Mouse (Mus musculus) T-helper 2 cell (primary cell): ENCODE results near the gene Ctbp2.

Experiments
- in situ Hi-C: fragments of 300-600 bp; cut with MboI, MseI; formaldehyde crosslinking; loops from one replicate; pipeline ENCODE4 v1.15.1; 2025; ENCODE audit warnings: high pct_unique_total_duplicates

The Ctbp2 gene

DNA sequence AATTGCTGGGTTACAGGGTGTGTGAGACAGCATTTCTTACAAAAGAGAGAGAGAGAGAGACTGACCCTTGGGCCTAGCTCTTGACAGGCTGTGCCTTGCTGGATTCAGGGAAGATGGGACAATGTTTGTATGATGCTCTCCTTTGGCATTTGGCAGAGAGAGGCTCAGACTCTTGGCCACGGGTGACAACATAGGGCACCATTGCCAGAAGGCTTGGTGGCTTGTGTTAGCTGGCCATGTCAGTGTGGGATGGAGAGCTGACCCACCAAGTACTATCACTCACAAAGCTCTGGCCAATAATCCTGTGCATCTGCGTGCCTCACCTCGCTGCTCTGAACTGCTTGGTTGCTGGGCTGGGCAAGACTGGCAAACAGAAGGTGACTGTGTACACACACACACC, 113.7 kb downstream of the Ctbp2 start:
- in situ Hi-C loops, result loop anchor here (10.0 kb wide), 1 partner anchor 1436 kb away; no protein-coding TSS in a partner anchor

DNA sequence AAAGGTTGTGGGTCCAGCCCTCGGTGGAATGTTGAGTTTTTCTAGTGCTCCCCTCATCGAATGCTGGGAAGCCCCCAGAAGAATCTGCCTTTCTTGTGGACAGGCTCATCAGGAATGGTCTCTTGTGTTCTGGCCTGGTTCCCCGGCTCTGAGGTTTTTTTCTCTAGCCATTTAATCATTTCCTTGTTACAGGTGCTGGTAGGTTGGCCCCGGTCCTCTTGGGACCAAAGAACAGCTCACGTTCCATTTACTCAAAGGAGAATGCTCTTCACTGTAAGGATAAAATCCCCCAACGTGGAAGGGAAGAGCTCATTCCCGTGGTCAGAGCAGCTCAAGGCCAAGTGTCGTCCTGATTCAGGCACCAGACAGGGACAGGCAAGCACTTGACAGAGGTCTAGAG, 114.5 kb downstream of the Ctbp2 start:
- in situ Hi-C loops, result loop anchor here (10.0 kb wide), 1 partner anchor 1435 kb away; no protein-coding TSS in a partner anchor

DNA sequence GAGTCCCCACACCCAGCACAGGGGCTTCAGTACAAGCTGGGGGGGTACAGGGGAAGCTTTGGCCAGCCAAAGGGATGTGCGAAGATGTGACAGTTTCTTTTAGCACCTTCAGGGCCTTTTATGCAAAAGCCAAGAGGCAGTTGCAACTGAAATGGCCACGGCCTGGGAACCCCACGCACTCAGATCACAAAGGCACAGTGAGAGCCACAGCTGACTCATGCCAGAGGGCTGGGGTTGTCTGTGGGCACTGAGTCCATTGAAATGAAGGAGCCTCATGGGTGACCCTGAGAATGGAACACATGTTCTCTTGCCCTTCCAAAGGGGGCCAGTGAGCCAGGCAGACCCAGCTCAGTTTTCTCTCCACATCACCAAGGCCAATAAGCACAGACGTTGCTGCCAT, 115.5 kb downstream of the Ctbp2 start:
- in situ Hi-C loops, result no loop called here

DNA sequence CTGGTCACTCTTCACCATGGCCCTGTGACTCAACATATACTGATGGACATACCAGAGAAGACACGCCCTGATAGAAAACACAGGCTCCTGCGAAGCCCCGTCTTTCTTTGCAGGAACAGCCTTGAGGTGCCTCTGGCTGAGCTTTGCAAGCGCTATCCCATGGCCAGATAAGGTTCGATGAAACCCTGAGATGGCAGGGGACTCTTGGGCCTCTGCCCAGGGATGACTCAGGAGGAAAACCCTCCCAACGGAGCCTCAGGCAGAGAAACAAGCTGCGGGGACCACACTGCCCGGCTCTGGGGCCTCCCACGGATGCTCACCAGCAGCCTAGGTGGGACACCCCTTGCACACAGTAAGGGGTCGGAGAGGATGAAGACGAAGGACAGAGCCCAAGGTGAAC, 116.8 kb downstream of the Ctbp2 start:
- in situ Hi-C loops, result no loop called here

DNA sequence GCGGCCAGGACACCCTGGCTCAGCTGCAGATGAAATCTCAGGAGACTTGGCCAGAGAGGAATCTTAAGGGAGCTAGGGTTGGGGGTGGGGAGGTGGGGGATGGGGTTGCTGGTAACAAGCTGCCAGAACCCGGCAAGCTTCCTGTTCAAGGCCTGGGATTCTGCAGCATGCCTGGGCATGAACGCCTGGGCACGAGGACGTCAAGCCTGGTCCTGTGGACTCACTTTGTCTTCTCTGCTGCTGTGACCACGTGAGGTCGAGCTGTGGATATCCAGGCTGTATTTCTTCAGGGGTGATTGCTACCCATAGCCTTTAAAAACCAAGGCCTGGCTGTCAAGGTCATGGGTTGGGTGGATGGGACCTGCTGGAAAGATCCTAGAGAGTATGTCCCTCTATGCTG, 118.4 kb downstream of the Ctbp2 start:
- in situ Hi-C loops, result no loop called here

DNA sequence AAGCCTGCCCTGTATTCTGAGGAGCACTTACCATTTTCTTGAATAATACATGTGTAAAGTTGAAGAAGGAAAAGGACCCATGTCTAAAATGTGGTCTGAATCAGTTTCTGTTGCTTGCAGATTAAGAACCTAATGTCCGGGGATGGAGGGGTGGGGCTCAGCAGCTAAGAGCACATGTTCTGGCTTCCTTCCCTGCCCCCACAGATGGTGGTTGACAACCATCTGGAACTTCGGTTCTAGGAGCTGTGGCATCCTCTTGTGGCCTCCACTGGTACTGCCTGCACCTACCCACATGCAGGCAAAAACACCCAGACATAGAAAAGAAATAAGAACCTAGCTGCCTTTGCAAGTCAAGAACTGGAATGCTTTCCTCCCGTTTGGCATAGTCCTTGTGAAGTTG, 120.7 kb downstream of the Ctbp2 start:
- in situ Hi-C loops, result no loop called here

DNA sequence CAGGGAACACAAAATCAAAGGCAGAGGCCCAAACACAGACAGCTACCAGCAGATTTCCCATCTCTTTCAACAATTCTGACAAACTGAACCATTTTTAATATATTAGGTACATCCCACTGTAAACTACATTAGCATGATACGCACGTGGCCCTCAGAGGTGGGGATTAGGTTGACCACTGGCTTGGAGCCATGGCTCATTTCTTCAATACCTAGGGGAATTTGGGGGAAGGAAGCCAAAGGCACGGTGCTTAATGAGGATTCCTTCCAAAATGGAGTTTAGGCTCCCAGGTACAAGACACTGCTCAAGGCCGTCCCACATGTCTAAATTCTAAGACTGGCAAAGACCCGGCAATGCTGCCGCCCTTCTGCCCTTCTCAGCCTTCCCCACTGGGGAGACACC, 121.9 kb downstream of the Ctbp2 start:
- in situ Hi-C loops, result no loop called here

DNA sequence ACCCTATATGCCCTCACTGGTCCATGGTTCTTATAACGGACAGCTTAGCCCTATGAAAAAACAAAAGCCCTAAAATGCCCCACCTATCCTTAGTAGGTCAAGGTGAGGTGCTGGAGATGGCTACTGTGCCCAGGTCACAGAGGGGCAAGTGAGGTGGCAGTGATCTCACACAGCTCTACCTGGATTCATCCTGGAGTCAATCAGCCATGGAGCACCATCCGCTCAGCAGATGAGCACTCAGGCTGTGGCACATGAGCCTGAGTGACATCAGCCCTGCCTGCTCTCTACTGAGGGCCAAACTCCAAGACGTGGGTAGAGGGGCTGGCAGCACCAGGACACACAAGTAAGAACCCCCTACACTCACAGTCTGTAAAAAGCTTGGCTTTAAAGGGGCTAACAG, 122.8 kb downstream of the Ctbp2 start:
- in situ Hi-C loops, result no loop called here

DNA sequence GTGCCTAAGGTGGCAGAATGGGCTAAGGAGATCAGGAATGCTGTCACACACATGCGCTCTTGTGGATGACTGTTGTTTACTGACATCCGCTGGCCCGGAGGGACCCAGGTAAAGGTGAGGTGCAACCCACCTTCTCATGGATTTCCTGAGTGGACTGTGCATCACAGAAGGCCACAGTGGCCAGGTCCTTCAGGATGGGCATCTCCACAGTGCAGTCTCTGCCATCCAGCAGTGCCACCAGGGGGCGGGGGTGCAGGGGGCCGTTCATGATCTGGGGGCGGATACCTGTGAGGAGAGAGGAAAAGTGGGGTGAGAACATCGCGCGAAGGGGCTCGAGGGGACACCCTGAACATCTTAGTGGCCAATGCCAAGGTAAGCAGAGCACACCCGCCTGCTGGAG, 125.1 kb downstream of the Ctbp2 start:
- in situ Hi-C loops, result no loop called here

DNA sequence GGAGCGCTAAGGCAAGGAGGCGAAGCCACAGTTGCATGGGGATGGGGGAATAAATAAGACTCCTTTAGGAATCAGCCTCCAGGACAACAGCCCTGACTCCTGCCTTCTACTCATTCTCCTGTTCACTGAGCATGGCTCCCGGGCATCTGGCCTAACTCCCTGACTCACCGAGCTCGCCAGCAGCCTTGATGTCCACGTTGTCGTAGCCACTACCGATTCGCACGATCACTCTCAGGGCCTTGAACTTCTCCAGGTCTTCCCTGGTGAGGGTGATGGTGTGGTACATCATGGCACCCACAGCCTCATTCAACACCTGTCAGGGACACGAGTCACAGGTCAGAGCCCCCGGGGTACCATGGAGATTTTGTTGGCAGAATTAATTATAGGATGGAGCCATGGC, 125.5 kb downstream of the Ctbp2 start:
- in situ Hi-C loops, result no loop called here

DNA sequence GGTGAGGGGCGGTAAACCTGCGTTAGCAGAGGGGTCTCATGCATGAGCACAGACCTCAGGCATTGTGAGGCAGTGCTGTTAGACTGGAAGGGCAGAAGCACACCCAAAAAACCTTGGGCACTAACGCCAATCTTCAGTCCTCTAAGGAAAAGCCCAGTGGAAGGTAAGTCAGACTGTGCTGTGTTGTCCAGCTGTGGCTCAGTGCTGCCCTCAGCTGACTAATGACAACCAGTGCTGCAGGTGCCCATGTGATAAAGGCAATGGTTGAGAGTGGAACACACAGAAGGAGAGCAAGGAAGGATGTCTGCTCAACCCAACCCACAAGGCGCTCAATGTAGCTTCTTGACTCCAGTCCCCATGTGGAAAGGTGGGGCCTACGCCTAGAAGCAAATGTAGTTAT, 127.8 kb downstream of the Ctbp2 start:
- in situ Hi-C loops, result no loop called here

DNA sequence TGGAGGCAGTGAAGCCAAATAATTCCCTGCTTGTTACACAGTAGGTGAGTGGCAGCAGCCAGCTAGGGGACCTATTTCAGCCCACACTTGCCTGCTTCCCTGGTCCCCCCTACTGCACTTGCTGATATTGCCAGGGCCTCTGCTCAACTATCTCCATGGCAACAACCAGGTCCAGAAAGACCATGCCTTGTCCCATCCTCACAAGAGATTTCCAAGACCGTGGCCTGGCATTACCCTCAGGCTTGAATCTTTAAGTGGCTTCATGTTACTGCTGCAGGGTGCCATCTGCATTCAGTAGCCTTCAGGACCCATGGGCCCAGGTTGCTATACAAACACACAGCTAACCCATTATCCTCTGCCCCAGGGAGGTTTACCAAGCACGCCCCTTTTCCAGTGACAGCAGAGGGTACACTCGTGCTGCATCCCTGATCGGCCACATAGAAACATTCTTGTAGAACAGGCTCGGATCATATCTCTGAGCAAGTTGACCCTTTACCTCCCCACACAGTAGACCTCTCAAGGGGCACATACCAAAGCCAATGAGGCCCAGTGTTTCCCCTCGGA, 129.4 kb downstream of the Ctbp2 start:
- in situ Hi-C loops, result loop anchor here (5.0 kb wide), 1 partner anchor 352 kb away; no protein-coding TSS in a partner anchor

DNA sequence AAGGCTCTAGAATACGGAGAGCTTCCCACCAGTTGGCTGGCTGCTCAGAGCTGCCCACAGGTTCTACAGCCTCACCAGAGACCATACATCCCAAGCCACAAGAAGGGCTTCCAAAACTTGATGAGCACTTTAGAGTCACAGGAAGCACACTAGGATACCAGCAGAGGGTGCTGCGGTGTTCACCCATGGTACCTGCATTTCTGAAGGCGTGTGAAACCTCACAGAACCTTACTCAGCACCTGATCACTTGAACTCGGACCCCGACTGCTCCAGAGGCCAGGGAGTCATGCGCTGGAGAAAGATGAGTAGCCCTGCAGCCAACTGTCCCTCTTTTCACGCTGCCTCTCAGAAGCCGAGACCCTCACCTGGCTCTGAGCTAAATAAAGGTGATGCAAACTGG, 130.0 kb downstream of the Ctbp2 start:
- in situ Hi-C loops, result loop anchor here (5.0 kb wide), 1 partner anchor 352 kb away; no protein-coding TSS in a partner anchor

DNA sequence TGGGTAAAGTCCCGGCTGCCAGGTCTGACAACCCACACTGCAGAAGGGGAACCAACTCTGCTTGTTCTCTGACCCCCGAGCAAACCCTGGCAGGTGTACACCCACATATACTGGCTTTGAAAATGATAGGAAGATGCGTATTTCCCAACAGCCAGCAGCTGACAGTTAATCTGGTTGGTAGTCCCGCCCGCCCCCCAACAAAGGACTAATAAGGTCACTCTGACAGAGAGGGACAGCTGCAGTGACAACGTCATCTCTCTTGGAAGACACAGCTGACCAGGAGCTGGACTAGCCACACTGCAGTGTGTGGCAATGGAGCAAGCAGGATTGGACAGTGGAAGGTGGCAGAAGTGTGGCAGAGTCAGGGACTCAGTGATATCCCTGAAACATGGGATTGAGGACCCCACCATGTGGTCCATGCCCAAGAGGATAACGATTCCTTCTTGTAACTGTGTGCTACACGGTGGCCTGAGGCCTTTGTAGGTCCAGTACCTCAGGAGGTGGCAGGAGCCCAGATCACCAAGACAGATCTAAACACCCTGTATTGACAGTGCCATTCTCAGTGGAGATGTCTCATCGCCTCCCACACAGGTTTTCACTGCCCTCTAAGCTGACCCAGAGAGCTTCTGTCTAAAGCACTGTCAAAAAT, 131.1 kb downstream of the Ctbp2 start:
- in situ Hi-C loops, result loop anchor here (5.0 kb wide), 1 partner anchor 351 kb away; no protein-coding TSS in a partner anchor

DNA sequence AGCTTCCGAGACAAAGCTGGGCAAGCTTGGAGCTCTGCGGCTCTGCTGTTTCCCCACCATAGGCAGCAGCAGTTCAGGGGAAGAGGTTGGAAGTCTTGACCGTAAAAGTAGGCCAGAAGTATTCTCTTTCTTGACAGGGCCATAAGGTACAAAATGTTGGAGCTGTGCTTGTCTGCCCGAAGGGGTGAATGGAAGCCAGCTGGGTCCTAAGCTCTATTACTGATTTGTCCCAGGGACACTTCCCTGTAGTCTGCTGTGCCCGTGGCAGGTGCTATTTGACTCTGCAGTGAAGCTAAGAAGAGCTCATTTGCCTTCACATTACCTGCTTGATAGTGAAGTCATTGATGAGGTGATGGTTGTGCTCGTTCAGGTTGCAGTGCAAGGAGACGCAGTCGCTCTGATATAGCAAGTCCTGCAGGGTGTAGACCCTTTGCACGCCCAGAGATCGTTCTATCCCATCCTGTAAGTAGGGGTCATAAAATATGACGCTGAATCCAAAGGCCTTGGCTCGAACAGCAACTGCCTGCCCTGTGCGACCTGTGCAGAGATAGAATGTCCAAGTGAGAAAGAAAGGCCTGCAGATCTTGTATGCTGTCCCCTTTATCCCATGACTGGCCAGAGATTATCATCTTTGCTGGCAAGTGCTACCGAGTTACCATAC, 132.8 kb downstream of the Ctbp2 start:
- in situ Hi-C loops, result loop anchor here (5.0 kb wide), 1 partner anchor 349 kb away; no protein-coding TSS in a partner anchor

DNA sequence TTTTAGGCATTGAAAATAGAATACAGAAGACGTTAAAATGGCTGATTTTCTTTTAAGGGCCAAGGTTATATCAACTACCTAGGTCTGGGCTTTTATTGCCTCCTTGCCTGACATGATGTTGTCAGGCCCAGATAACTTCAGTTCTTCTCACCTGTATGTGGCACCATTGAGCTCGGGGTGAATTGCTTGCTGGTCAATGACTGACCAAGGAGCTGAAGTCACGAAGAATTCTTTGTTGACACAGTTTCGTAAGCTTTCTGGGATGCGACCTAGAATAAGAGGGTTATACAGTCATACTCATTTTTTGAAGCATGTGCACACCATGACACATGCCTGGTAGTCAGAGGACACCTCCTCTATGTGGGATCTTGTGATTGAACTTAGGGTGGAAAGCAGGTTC, 134.3 kb downstream of the Ctbp2 start:
- in situ Hi-C loops, result loop anchor here (5.0 kb wide), 1 partner anchor 348 kb away; no protein-coding TSS in a partner anchor

DNA sequence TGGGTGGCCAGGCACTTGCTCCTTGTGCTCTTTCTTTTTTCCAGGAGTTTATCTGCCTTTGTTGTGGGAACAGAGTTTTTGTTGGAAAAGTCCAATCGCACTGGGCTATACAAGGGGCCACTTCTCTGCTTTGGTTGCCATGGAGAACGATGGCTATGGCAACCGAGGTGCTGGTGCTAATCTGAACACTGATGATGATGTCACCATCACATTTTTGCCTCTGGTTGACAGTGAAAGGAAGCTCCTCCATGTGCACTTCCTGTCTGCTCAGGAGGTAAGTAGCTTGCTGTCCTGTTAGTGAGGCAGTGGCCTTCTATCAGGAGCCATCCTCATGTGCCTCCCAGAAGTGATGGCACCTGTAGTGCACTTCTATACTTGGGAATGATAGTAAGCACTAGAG, 141.5 kb downstream of the Ctbp2 start:
- in situ Hi-C loops, result no loop called here

DNA sequence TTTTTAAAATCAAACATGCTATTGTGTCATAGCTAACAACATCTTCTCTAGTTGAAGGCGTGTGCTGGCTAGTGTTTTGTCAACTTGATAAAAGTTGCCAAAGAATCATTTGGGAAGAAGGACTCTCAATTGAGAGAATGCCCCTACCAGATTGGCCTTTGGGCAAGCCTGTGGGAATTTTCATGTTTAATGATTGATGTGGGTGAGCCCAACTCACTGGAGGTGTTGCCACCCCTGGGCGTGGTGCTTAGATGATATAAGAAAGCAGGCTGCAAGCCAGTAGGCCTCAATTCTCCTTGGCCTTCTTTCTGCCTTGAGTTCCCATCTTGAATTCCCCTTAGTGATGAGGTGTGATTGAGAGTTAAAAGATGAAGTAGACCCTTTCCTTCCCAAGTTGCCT, 146.2 kb downstream of the Ctbp2 start:
- in situ Hi-C loops, result no loop called here

DNA sequence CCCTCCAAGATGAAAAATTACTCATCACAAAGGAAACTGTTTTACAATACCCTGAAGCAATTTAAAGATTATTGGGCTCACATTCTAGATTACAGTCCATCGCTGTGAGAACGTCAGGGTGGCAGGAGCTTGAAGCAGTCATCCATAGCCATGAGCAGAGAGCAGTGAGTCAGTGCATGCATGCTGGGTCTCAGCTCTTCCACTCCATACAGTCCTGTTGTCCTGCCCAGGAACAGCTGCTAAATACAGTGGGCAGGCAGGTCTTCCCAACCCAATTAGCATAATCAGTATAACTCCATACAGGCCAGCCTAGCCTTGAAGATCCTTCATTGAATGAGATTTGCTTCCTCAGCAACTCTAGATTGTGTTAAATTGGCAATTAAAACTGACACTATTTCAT, 148.1 kb downstream of the Ctbp2 start:
- in situ Hi-C loops, result no loop called here

DNA sequence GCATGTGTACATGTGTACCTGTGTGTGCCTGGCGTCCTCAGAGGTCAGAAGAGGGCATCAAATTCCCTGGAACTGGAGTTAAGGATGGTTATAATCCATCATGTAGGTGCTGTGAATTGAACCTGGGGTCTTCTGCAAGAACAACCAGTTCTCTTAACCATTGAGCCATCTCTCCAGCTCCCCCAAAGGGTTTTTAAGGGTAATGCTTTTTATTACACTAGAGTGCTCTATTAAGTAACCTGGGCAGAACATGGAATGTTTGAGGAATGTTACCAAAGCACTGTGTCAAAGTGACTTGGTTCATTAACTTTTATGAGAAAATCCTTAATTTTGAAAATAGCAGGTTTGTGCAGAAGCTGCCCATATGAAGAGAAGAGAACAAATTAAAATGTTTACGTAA, 152.1 kb downstream of the Ctbp2 start:
- in situ Hi-C loops, result no loop called here

DNA sequence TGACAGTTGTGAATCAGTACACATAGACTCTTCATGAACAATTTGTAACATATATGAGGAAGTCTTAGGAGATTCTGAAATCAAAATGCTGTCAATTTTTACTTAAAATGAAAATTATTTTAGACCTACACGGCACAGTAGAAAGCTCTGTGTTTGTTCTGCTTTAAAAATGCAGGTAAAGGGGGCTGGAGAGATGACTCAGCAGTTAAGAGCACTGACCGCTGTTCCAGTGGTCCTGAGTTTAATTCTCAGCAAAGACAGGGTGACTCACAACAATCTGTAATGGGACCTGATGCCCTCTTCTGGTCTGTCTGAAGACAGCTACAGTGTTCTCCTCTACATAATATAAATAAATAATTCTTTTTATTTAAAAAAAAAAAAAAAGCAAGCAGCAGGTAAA, 158.4 kb downstream of the Ctbp2 start:
- in situ Hi-C loops, result no loop called here

DNA sequence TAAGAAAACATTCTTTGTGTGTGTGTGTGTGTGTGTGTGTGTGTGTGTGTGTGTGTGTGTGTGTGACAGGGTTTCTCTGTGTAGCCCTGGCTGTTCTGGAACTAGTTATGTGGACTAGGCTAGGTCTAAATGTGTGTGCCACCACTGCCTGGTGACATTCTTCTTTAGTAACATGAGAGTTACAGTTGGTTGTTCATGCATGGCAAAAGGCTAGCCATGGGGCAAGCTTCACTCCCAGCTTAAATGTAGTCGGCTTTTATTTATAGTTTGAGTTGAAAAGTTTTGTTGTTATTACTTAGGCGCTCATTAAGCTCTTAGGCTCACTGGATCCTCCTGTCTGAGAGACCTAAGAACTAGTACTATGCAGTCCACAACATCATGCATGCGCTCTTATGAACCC, 159.8 kb downstream of the Ctbp2 start:
- in situ Hi-C loops, result no loop called here

DNA sequence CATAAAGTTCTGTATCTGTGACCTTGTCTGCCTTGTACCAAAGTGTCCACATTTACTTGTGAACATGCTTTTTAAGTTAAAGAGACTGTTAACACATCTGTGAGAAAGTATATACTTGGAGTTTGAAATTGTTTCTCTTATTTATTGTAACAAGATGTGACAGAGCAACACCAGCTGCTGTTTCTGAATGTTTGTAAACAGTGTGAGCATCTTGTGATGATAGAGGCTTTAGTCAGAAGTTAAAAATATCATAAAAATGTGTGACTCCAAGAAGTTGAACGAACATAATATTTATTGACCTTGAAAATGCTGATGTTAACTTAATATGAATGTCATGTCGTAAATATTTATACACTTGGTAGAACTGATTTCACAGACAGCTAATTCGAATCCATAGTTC, 173.5 kb downstream of the Ctbp2 start:
- in situ Hi-C loops, result no loop called here
